Mouse (Mus musculus) forebrain, embryonic 11.5 days (tissue): ENCODE results near the gene L3mbtl4. TPM values are rescaled to one million over a fixed set of nuclear protein-coding genes. Genes with fewer than 3 reads are reported as not detected.

Experiments used
- ATAC-seq: fragments of 200-750 bp; cut with Nextera tagmentation; replicated peaks from 2 replicates; pipeline ENCODE4 v1.8.0; 2017; ENCODE audit warnings: moderate TSS enrichment; ENCODE audit not compliant: low FRiP score
- DNase-seq: peaks from one replicate; pipeline ENCODE4 v3.0.0-alpha.2; 2017; ENCODE audit warnings: low spot score
- H3K27ac ChIP-seq: fragments of 300-500 bp; sonication (generic); 2 replicates; pipeline ENCODE4 v1.5.1; 2014; ENCODE audit warnings: low read depth, low read length
- H3K27me3 ChIP-seq: fragments of 300-500 bp; sonication (generic); 2 replicates; pipeline ENCODE4 v1.6.1; 2014; ENCODE audit warnings: mild to moderate bottlenecking, low read length, mixed read lengths; ENCODE audit not compliant: control insufficient read depth, insufficient read depth
- H3K36me3 ChIP-seq: fragments of 300-500 bp; sonication (generic); 2 replicates; pipeline ENCODE4 v1.6.1; 2014; ENCODE audit warnings: mild to moderate bottlenecking, low read length, moderate library complexity, mixed read lengths; ENCODE audit not compliant: control insufficient read depth, insufficient read depth
- H3K4me1 ChIP-seq: fragments of 300-500 bp; sonication (generic); replicated peaks from 2 replicates; pipeline ENCODE4 v1.6.1; 2014; ENCODE audit warnings: low read length, mixed read lengths; ENCODE audit not compliant: control insufficient read depth, insufficient read depth
- H3K4me2 ChIP-seq: fragments of 300-500 bp; sonication (generic); 2 replicates; pipeline ENCODE4 v1.6.1; 2014; ENCODE audit warnings: low read depth, mild to moderate bottlenecking, low read length, moderate library complexity, mixed read lengths; ENCODE audit not compliant: severe bottlenecking
- H3K4me3 ChIP-seq: fragments of 300-500 bp; sonication (generic); 2 replicates; pipeline ENCODE4 v1.5.1; 2014; ENCODE audit warnings: low read depth, low read length
- H3K9ac ChIP-seq: fragments of 300-500 bp; sonication (generic); 2 replicates; pipeline ENCODE4 v1.6.1; 2014; ENCODE audit warnings: low read length
- H3K9me3 ChIP-seq: fragments of 300-500 bp; sonication (generic); 2 replicates; pipeline ENCODE4 v1.6.1; 2016; ENCODE audit warnings: low read length, mixed read lengths; ENCODE audit not compliant: control insufficient read depth
- WGBS: fragments of 180-500 bp; shearing (Covaris S2); extraction: QIAGEN DNeasy Blood & Tissue Kit; methylation state at CpG from one replicate; pipeline ENCODE4 v1.1.7; 2014; 5-methylcytosine and 5-hydroxymethylcytosine counted together
- polyA plus RNA-seq: library from polyadenylated mRNA; unstranded; fragments of >200 nt; fragmentation: Nextera tagmentation; extraction: Ambion mirVana; gene quantifications from 2 replicates; pipeline ENCODE4 v1.2.1, GENCODE M21; 2014

The L3mbtl4 gene
- polyA plus RNA-seq, 1 experiment from 2014 or later, result not detected

DNA sequence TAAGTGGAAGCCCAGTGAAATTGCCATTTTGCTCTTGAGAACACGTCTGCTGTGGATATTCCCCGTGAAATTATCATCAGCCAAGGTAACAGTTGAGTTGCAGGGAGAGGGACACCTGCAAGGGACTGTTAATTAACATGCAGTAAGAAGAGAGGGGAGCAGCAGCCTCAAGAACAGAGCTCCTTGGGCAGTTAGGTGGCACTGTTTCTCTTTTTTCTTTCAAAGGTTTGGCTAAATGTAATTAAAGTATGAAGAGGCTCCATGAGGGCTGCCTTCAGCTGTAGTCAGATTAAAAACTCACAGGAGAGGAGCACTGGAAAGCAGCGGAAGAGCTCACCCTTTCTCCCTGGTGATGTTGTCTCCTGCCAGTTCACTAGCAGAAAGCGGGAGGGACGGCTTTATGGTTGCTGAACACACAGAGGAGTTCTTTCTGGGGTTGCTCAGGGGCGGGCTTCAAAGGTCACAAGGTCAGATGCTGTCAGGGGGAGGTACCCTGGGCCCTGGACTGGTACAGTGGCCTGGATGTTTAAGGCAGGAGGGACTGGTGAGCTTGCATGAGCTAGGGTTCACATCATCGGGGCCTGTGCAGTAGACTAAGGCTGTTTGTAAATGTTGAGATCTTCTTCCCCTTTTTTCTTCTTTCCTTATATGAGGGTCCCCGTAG, 11.7 kb downstream of the L3mbtl4 start:
- DNase-seq (no peak), ATAC-seq (no peak)
- Histone ChIP-seq H3K4me2 (no peak overlapping the region), H3K9ac (no peak overlapping the region), H3K27me3 (no peaks in the 10 kb centered on the region), H3K36me3 (no peaks in the 10 kb centered on the region), H3K9me3 (no peaks in the 10 kb centered on the region), H3K27ac (no peak overlapping the region), H3K4me3 (no peak overlapping the region), H3K4me1 (no peaks in the 10 kb centered on the region)
- WGBS, result 32% methylated on average over 8 of the region's 8 CpGs

- ATAC-seq (no peak), DNase-seq (no peak)
- 85% methylated on average over 4 of the region's 4 CpGs for WGBS
- Histone ChIP-seq H3K27me3 (no peaks in the 10 kb centered on the region), H3K4me2 (no peak overlapping the region), H3K9ac (no peak overlapping the region), H3K9me3 (no peaks in the 10 kb centered on the region), H3K36me3 (no peaks in the 10 kb centered on the region), H3K4me3 (no peak overlapping the region), H3K27ac (no peak overlapping the region), H3K4me1 (no peaks in the 10 kb centered on the region)
Measured at GRCm38 (mm10) chr17:68288094-68288493, 14.5 kb downstream of the L3mbtl4 start.

DNA sequence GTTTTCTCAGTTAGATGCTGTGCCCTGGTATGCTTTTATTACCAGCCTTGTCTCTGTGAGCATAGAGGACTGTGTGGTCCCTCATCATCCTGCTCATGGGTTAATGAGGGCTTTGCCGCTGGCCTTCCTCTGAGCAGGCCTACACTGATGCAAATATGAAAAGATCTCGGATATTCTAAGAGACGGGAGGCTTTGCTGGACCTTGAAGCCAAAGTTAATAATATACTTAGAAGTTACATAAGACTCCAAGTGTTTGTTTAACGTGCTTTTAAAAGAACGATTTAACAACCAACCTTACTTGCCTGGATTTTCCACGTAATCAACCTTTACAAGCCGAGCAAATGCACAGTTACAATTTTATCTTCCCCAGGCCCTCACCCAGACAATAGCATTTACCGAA, 15.1 kb downstream of the L3mbtl4 start:
- Histone ChIP-seq H3K4me3 (no peak overlapping the region), H3K4me1 (no peaks in the 10 kb centered on the region), H3K36me3 (no peaks in the 10 kb centered on the region), H3K27ac (no peak overlapping the region), H3K9me3 (no peaks in the 10 kb centered on the region), H3K27me3 (no peaks in the 10 kb centered on the region), H3K4me2 (no peak overlapping the region), H3K9ac (no peak overlapping the region)
- DNase-seq (no peak), ATAC-seq (no peak)
- 90% methylated on average over 8 of the region's 8 CpGs for WGBS

GRCm38 (mm10) chr17:68291713-68292364, 18.2 kb downstream of the L3mbtl4 start:
- no peak overlapping the region for H3K4me2 ChIP-seq
- no peak for DNase-seq
- no peaks in the 10 kb centered on the region for H3K36me3 ChIP-seq
- no peak for ATAC-seq
- H3K27me3 ChIP-seq, result no peaks in the 10 kb centered on the region
- WGBS, result 36% methylated on average over 9 of the region's 9 CpGs
- no peaks in the 10 kb centered on the region; the same call in 1 of the 2 replicates for H3K9me3 ChIP-seq
- H3K4me3 ChIP-seq, result no peak overlapping the region
- no peak overlapping the region for H3K27ac ChIP-seq
- H3K9ac ChIP-seq, result no peak overlapping the region
- H3K4me1 ChIP-seq, result no peaks in the 10 kb centered on the region

DNA sequence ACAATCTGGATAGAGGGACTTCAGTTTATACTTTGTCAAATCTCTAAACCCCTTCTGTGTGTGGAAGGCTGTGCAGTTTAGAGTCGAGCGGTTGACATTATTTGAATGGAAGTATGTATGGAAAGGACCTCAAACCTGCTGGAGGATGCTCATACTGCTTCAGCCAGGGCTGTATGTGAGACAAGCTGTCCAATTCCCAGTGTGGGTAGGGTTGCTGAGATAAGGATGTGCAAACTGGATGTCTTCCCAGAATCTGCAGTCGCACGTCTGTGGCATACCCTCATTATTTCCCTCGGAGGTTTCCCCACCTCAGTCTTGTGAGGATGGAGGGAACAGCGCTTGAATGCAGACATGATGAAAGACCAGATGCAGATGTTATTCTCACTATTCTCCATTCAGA, 34.8 kb downstream of the L3mbtl4 start:
- Histone ChIP-seq H3K4me1 (no peaks in the 10 kb centered on the region), H3K27me3 (no peaks in the 10 kb centered on the region), H3K4me3 (no peak overlapping the region), H3K27ac (no peak overlapping the region), H3K4me2 (no peak overlapping the region), H3K9ac (no peak overlapping the region), H3K36me3 (no peaks in the 10 kb centered on the region), H3K9me3 (no peaks in the 10 kb centered on the region)
- ATAC-seq (no peak), DNase-seq (no peak)
- WGBS, result 92% methylated on average over 6 of the region's 6 CpGs

DNA sequence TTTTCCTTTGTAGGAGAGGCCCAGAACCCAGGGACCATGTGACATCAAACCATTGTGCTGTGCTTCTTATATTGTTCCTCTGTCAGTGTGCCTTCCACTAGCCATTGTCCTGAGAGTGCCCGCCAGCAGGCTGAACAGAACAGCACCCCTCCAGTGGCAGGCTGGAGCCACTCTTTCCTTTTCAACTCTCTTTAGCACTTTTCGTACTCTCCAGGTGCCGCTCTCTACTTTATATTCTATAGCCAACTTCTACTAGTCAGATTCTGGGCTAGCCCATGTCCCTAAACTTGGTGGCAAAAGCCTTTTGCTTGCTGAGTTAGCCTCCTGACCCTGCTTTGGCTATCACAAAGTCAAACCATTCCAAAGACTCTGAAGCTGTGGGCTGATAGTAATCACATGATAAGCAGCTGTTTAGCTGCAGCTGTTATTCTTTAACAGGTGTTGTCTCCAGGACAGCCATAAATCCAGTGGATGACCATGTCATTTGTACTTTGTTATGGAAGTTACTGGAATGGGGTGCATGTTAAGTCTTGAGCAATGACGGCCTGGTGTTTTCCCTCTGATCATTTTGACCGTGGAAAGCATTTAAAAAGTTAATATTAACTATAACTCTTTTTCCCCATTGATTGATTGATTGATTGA, 38.8 kb downstream of the L3mbtl4 start:
- 81% methylated on average over 5 of the region's 5 CpGs for whole genome bisulfite sequencing
- no peak for DNase-seq
- Histone ChIP-seq H3K4me1 (no peaks in the 10 kb centered on the region), H3K9ac (no peak overlapping the region), H3K9me3 (no peaks in the 10 kb centered on the region), H3K27me3 (no peaks in the 10 kb centered on the region), H3K36me3 (no peaks in the 10 kb centered on the region), H3K4me2 (no peak overlapping the region), H3K27ac (no peak overlapping the region), H3K4me3 (no peak overlapping the region)
- ATAC-seq, result no peak

- Histone ChIP-seq H3K4me3 (no peak overlapping the region), H3K27ac (no peak overlapping the region), H3K27me3 (no peaks in the 10 kb centered on the region), H3K9me3 (no peaks in the 10 kb centered on the region), H3K4me1 (no peaks in the 10 kb centered on the region), H3K9ac (no peak overlapping the region), H3K4me2 (no peak overlapping the region), H3K36me3 (no peaks in the 10 kb centered on the region)
- 90% methylated on average over 8 of the region's 8 CpGs for WGBS
- no peak for ATAC-seq
- no peak for DNase-seq
Measured at GRCm38 (mm10) chr17:68320940-68321339, 47.3 kb downstream of the L3mbtl4 start.

- DNase-seq (no peak), ATAC-seq (no peak)
- Histone ChIP-seq H3K9ac (no peak overlapping the region), H3K4me1 (no peaks in the 10 kb centered on the region), H3K4me2 (no peak overlapping the region), H3K9me3 (no peaks in the 10 kb centered on the region), H3K27me3 (no peaks in the 10 kb centered on the region), H3K36me3 (no peaks in the 10 kb centered on the region), H3K27ac (no peak overlapping the region), H3K4me3 (no peak overlapping the region)
- WGBS, result 73% methylated on average over 3 of the region's 3 CpGs
Measured at GRCm38 (mm10) chr17:68322607-68323006, 49.0 kb downstream of the L3mbtl4 start.
